Mouse (Mus musculus) lung, postnatal 0 days (tissue): ENCODE data around the gene Micu1.

ENCODE experiments used
- CTCF ChIP-seq: IDR thresholded peaks from 2 replicates; pipeline ENCODE4 v1.5.1; 2016; ENCODE audit warnings: antibody characterized with exemption, mild to moderate bottlenecking
- EP300 ChIP-seq: IDR thresholded peaks from 2 replicates; pipeline ENCODE4 v1.6.1; 2016; ENCODE audit warnings: antibody characterized with exemption, mild to moderate bottlenecking, control low read depth

DNA sequence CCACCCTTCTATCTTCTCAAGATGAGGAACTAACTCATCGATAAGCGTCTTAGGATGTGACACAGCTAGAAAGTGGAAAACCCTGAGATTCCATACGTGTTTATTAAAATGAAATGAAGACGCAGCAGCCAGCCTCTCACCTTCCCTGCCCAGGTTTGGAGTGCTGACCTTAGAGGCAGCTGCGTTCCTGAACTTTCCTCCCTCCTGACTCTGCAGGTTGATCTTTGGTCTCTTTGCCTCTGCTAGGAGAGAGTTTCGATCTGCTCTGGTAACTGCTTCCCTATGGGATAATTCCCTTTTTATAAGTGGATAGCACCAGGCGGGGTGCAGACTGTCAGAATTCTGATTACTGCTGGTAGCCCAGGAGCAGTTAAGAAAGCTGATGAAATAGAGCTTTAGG lies 178.6 kb downstream of the Micu1 start:
- TF ChIP-seq CTCF: no peak
- no peak for TF ChIP-seq EP300
